Mouse (Mus musculus) thymus, postnatal 14 days (tissue): ENCODE results near the gene Uqcrfs1.
A peak's percentile ranks its signal among the peaks of the same experiment; 100 is the strongest.

Experiments used
- DNase-seq: peaks from one replicate; pipeline ENCODE4 v3.0.0; 2021

Gene Uqcrfs1

GRCm38 (mm10) chr13:30544856-30545604 is at the start of gene Uqcrfs1:
Uqcrfs1 (minus strand) TSS chr13:30545362.
- DNase-seq: peak; percentile 99

- no peak for DNase-seq
Observed at GRCm38 (mm10) chr13:30585786-30586185, 40.6 kb upstream of the Uqcrfs1 start.

- DNase-seq: peak; percentile 42
Observed at GRCm38 (mm10) chr13:30582541-30582940, 37.4 kb upstream of the Uqcrfs1 start.

GRCm38 (mm10) chr13:30578806-30579205 is 33.6 kb upstream of the Uqcrfs1 start:
- DNase-seq: no peak

- DNase-seq: no peak
Observed at GRCm38 (mm10) chr13:30576819-30577218, 31.7 kb upstream of the Uqcrfs1 start.

- DNase-seq: no peak
Observed at GRCm38 (mm10) chr13:30572971-30573370, 27.8 kb upstream of the Uqcrfs1 start.

- DNase-seq: no peak
Observed at GRCm38 (mm10) chr13:30570182-30570581, 25.0 kb upstream of the Uqcrfs1 start.

GRCm38 (mm10) chr13:30567571-30567970 is 22.4 kb upstream of the Uqcrfs1 start:
- DNase-seq: no peak

- peak; percentile 77 for DNase-seq
Observed at GRCm38 (mm10) chr13:30566767-30567166, 21.6 kb upstream of the Uqcrfs1 start.

GRCm38 (mm10) chr13:30560603-30561002 is 15.4 kb upstream of the Uqcrfs1 start:
- no peak for DNase-seq

GRCm38 (mm10) chr13:30560052-30560451 is 14.9 kb upstream of the Uqcrfs1 start:
- DNase-seq: no peak

GRCm38 (mm10) chr13:30557751-30558150 is 12.6 kb upstream of the Uqcrfs1 start:
- no peak for DNase-seq

- DNase-seq: peak; percentile 47
Observed at GRCm38 (mm10) chr13:30553051-30553587, 8.0 kb upstream of the Uqcrfs1 start.

GRCm38 (mm10) chr13:30549339-30549738 is 4.2 kb upstream of the Uqcrfs1 start:
- DNase-seq: no peak

- DNase-seq: peak; percentile 82
Observed at GRCm38 (mm10) chr13:30548835-30549234, 3.7 kb upstream of the Uqcrfs1 start.

- peak; percentile 40 for DNase-seq
Observed at GRCm38 (mm10) chr13:30530761-30531160, 14.4 kb downstream of the Uqcrfs1 start.

- DNase-seq: no peak
Observed at GRCm38 (mm10) chr13:30524961-30525360, 20.2 kb downstream of the Uqcrfs1 start.

- DNase-seq: no peak
Observed at GRCm38 (mm10) chr13:30523971-30524370, 21.2 kb downstream of the Uqcrfs1 start.

GRCm38 (mm10) chr13:30523246-30523891 is 21.8 kb downstream of the Uqcrfs1 start:
- DNase-seq: no peak

GRCm38 (mm10) chr13:30521282-30521902 is 23.8 kb downstream of the Uqcrfs1 start:
- DNase-seq: no peak

- no peak for DNase-seq
Observed at GRCm38 (mm10) chr13:30518191-30518590, 27.0 kb downstream of the Uqcrfs1 start.

GRCm38 (mm10) chr13:30507651-30508050 is 37.5 kb downstream of the Uqcrfs1 start:
- DNase-seq: no peak

GRCm38 (mm10) chr13:30501860-30502395 is 43.2 kb downstream of the Uqcrfs1 start:
- no peak for DNase-seq
